Mouse (Mus musculus): ENCODE measurements around the gene Ehd4. TPM values are rescaled to one million over a fixed set of nuclear protein-coding genes. Genes with fewer than 3 reads are reported as not detected.

The Ehd4 gene
- polyA plus RNA-seq, 1 experiment from 2014 or later = 50.4 TPM

GRCm38 (mm10) chr2:120058818-120059217 lies 95.6 kb downstream of the Ehd4 start:
- no peak overlapping the region for H3K9ac ChIP-seq (replicated peaks; ENCODE audit: low read length)
- no peak for ATAC-seq (ENCODE audit: low FRiP score, low TSS enrichment)
- H3K4me3 ChIP-seq (ENCODE audit: low read length) = no peak overlapping the region
- no peaks in the 10 kb centered on the region for H3K27me3 ChIP-seq (ENCODE audit: insufficient read depth, low read length)
- H3K4me1 ChIP-seq (ENCODE audit: insufficient read depth, low read length) = peaks cover 20% of the 10 kb centered on the region
- 74% methylated on average over 4 of the region's 4 CpGs for WGBS
- H3K36me3 ChIP-seq (ENCODE audit: insufficient read depth, low read length) = no peaks in the 10 kb centered on the region
- H3K27ac ChIP-seq (ENCODE audit: low read length) = no peak overlapping the region
- H3K9me3 ChIP-seq (ENCODE audit: low read length) = no peaks in the 10 kb centered on the region
- H3K4me2 ChIP-seq (replicated peaks; ENCODE audit: low read depth, low read length) = no peak overlapping the region

- H3K9ac ChIP-seq (replicated peaks; ENCODE audit: low read length) = no peak overlapping the region
- no peaks in the 10 kb centered on the region for H3K9me3 ChIP-seq (ENCODE audit: low read length)
- no peak overlapping the region for H3K4me3 ChIP-seq (ENCODE audit: low read length)
- no peak for ATAC-seq (ENCODE audit: low FRiP score, low TSS enrichment)
- no peak overlapping the region for H3K4me2 ChIP-seq (replicated peaks; ENCODE audit: low read depth, low read length)
- peaks cover 11% of the 10 kb centered on the region for H3K4me1 ChIP-seq (ENCODE audit: insufficient read depth, low read length)
- H3K27ac ChIP-seq (ENCODE audit: low read length) = no peak overlapping the region
- no peaks in the 10 kb centered on the region for H3K36me3 ChIP-seq (ENCODE audit: insufficient read depth, low read length)
- H3K27me3 ChIP-seq (ENCODE audit: insufficient read depth, low read length) = no peaks in the 10 kb centered on the region
- 86% methylated on average over 10 of the region's 10 CpGs for WGBS
These were observed 98.5 kb downstream of the Ehd4 start for GRCm38 (mm10) chr2:120055923-120056322.

- Histone ChIP-seq H3K4me2 (replicated peaks; ENCODE audit: low read depth, low read length) (no peak overlapping the region), H3K9ac (replicated peaks; ENCODE audit: low read length) (no peak overlapping the region), H3K4me1 (ENCODE audit: insufficient read depth, low read length) (peaks cover 2% of the 10 kb centered on the region; the same call in 1 of the 2 replicates), H3K9me3 (ENCODE audit: low read length) (no peaks in the 10 kb centered on the region), H3K27me3 (ENCODE audit: insufficient read depth, low read length) (no peaks in the 10 kb centered on the region), H3K4me3 (ENCODE audit: low read length) (no peak overlapping the region), H3K27ac (ENCODE audit: low read length) (no peak overlapping the region), H3K36me3 (ENCODE audit: insufficient read depth, low read length) (no peaks in the 10 kb centered on the region)
- no peak for ATAC-seq (ENCODE audit: low FRiP score, low TSS enrichment)
- WGBS = 90% methylated on average over 12 of the region's 12 CpGs
These were observed 99.4 kb downstream of the Ehd4 start for GRCm38 (mm10) chr2:120054771-120055552.

DNA sequence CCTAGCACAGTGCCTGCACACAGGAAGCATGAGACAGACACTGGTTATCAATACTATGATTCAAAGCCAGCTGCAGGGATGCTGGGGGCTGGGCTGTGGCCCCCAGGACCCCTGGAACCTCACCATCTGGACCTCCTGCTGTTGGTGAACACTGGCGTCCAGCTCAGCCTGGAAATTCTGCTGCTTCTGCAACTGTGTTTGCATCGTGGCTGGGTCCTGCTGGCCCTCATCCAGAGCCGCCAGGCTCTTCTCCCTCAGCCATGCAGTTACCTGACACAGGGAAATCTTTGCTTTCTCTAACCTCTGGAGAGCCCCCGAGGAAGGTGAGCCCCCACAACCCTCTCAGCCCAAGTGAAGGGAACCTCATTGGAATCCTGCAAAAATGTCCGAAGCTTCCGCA lies 103.0 kb downstream of the Ehd4 start:
- Histone ChIP-seq H3K27ac (ENCODE audit: low read length) (no peak overlapping the region), H3K4me1 (ENCODE audit: insufficient read depth, low read length) (no peaks in the 10 kb centered on the region), H3K27me3 (ENCODE audit: insufficient read depth, low read length) (no peaks in the 10 kb centered on the region), H3K9me3 (ENCODE audit: low read length) (no peaks in the 10 kb centered on the region), H3K4me2 (replicated peaks; ENCODE audit: low read depth, low read length) (no peak overlapping the region), H3K36me3 (ENCODE audit: insufficient read depth, low read length) (no peaks in the 10 kb centered on the region), H3K4me3 (ENCODE audit: low read length) (no peak overlapping the region), H3K9ac (replicated peaks; ENCODE audit: low read length) (no peak overlapping the region)
- no peak for ATAC-seq (ENCODE audit: low FRiP score, low TSS enrichment)
- WGBS = 61% methylated on average over 6 of the region's 6 CpGs

DNA sequence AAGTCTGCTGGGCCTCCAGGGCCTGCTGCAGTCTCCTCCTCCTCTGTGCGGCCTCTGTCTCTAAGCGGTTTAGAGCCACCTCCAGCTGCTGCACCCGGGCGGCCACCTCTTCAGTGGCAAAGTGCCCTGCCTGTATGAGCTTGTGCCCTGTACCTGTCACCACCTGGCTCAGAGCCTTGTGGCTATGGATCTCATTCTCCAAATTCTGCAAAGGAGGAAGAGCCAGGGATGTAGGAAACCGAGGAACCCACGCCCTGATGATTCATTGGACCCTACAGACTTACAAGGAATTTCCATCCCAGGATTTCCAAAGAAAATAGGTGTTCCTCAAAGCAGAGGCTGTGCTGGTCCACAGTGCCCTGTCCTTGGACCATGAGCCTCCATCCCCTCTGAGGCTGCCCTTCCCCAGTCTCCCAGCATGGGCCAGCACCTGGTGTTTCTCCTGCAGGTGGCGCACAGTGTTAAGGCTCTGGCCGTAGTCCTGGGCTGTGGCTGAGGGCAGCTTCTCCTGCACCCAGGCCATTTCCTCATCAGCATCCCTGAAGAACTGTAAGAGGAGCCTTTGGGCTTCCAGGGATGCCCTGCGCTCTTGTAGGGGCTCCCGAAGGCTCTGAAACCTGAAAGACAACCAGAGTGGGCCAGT lies 104.7 kb downstream of the Ehd4 start:
- no peaks in the 10 kb centered on the region for H3K36me3 ChIP-seq (ENCODE audit: insufficient read depth, low read length)
- H3K4me3 ChIP-seq (ENCODE audit: low read length) = no peak overlapping the region
- H3K27ac ChIP-seq (ENCODE audit: low read length) = no peak overlapping the region
- 64% methylated on average over 10 of the region's 10 CpGs for WGBS
- no peak overlapping the region for H3K9ac ChIP-seq (replicated peaks; ENCODE audit: low read length)
- no peaks in the 10 kb centered on the region for H3K4me1 ChIP-seq (ENCODE audit: insufficient read depth, low read length)
- ATAC-seq (ENCODE audit: low FRiP score, low TSS enrichment) = peak; percentile 73
- H3K9me3 ChIP-seq (ENCODE audit: low read length) = no peaks in the 10 kb centered on the region
- H3K4me2 ChIP-seq (replicated peaks; ENCODE audit: low read depth, low read length) = no peak overlapping the region
- no peaks in the 10 kb centered on the region for H3K27me3 ChIP-seq (ENCODE audit: insufficient read depth, low read length)

- ATAC-seq (ENCODE audit: low FRiP score, low TSS enrichment) = no peak
- 75% methylated on average over 9 of the region's 9 CpGs for WGBS
- H3K27me3 ChIP-seq (ENCODE audit: insufficient read depth, low read length) = no peaks in the 10 kb centered on the region
- H3K4me2 ChIP-seq (replicated peaks; ENCODE audit: low read depth, low read length) = no peak overlapping the region
- H3K4me1 ChIP-seq (ENCODE audit: insufficient read depth, low read length) = peaks cover 4% of the 10 kb centered on the region; the same call in 1 of the 2 replicates
- H3K9me3 ChIP-seq (ENCODE audit: low read length) = no peaks in the 10 kb centered on the region
- no peaks in the 10 kb centered on the region for H3K36me3 ChIP-seq (ENCODE audit: insufficient read depth, low read length)
- H3K9ac ChIP-seq (replicated peaks; ENCODE audit: low read length) = no peak overlapping the region
- H3K4me3 ChIP-seq (ENCODE audit: low read length) = no peak overlapping the region
- no peak overlapping the region for H3K27ac ChIP-seq (ENCODE audit: low read length)
These were observed 106.2 kb downstream of the Ehd4 start for GRCm38 (mm10) chr2:120048173-120048572.

GRCm38 (mm10) chr2:120046486-120047310 lies 107.7 kb downstream of the Ehd4 start:
- Histone ChIP-seq H3K9ac (replicated peaks; ENCODE audit: low read length) (no peak overlapping the region), H3K4me1 (ENCODE audit: insufficient read depth, low read length) (peaks cover 4% of the 10 kb centered on the region; the same call in 1 of the 2 replicates), H3K36me3 (ENCODE audit: insufficient read depth, low read length) (peaks cover 8% of the 10 kb centered on the region), H3K4me3 (ENCODE audit: low read length) (no peak overlapping the region), H3K27me3 (ENCODE audit: insufficient read depth, low read length) (no peaks in the 10 kb centered on the region), H3K4me2 (replicated peaks; ENCODE audit: low read depth, low read length) (no peak overlapping the region), H3K27ac (ENCODE audit: low read length) (no peak overlapping the region), H3K9me3 (ENCODE audit: low read length) (no peaks in the 10 kb centered on the region)
- no peak for ATAC-seq (ENCODE audit: low FRiP score, low TSS enrichment)
- whole genome bisulfite sequencing = 51% methylated on average over 14 of the region's 14 CpGs

DNA sequence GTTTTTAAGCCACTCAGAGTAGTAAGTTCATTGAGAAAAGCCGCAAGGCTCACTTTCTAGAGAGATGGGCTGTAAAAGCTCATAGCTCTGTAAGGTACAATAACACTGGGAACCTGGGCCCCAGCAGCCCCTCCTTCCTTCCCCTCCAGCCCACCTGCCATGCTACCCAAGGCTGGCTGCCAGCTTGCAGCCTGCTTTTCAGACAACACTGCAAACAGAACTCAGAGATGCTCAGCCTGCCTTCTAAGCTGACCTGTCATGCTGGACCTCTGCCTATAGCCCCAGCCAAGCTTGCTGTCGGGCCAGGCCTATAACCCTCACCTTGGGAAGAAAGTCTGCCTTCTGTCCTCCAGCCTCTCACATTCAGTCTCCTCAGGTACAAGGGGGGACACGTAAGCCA lies 109.7 kb downstream of the Ehd4 start:
- Histone ChIP-seq H3K9me3 (ENCODE audit: low read length) (no peaks in the 10 kb centered on the region), H3K4me2 (replicated peaks; ENCODE audit: low read depth, low read length) (no peak overlapping the region), H3K36me3 (ENCODE audit: insufficient read depth, low read length) (peaks cover 27% of the 10 kb centered on the region), H3K4me3 (ENCODE audit: low read length) (no peak overlapping the region), H3K4me1 (ENCODE audit: insufficient read depth, low read length) (peaks cover 4% of the 10 kb centered on the region; the same call in 1 of the 2 replicates), H3K27ac (ENCODE audit: low read length) (no peak overlapping the region), H3K9ac (replicated peaks; ENCODE audit: low read length) (no peak overlapping the region), H3K27me3 (ENCODE audit: insufficient read depth, low read length) (no peaks in the 10 kb centered on the region)
- 63% methylated on average over 3 of the region's 3 CpGs for WGBS
- no peak for ATAC-seq (ENCODE audit: low FRiP score, low TSS enrichment)

DNA sequence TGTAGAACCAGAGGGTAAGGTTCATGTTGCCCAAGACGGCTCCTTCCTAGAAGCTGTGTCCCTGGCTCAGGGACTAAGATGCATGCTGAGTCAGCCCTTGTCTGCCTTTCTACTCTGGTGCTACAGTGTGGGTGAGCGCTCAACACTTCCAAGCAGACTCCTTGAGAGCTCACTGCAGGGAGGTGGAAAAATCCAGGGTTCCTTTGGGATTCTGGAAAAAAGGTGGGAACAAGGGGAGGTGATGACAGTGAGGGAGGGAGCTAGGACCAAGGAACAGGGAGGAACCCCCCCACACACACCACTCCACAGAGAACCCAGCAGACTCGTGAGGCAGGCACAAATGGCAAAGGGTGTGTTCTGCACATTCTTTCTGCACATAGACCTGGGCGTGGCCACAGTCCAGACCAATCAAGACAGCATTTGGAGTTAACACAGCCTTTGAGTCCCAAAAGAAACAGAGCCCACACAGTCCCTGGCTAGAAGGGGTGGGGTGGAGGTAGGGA lies 110.3 kb downstream of the Ehd4 start:
- H3K4me2 ChIP-seq (replicated peaks; ENCODE audit: low read depth, low read length) = no peak overlapping the region
- no peak overlapping the region for H3K9ac ChIP-seq (replicated peaks; ENCODE audit: low read length)
- peaks cover 28% of the 10 kb centered on the region for H3K36me3 ChIP-seq (ENCODE audit: insufficient read depth, low read length)
- H3K4me3 ChIP-seq (ENCODE audit: low read length) = no peak overlapping the region
- 0 out of 2 replicates have a peak, but pooled peaks have one; percentile 29 for ATAC-seq (ENCODE audit: low FRiP score, low TSS enrichment)
- peaks cover 4% of the 10 kb centered on the region; the same call in 1 of the 2 replicates for H3K4me1 ChIP-seq (ENCODE audit: insufficient read depth, low read length)
- WGBS = 44% methylated on average over 4 of the region's 4 CpGs
- no peaks in the 10 kb centered on the region for H3K9me3 ChIP-seq (ENCODE audit: low read length)
- no peaks in the 10 kb centered on the region for H3K27me3 ChIP-seq (ENCODE audit: insufficient read depth, low read length)
- H3K27ac ChIP-seq (ENCODE audit: low read length) = no peak overlapping the region
